Mouse (Mus musculus) retina, postnatal 1 day (tissue): Measurements from ENCODE around the gene Guca1a.
A peak's percentile ranks its signal among the peaks of the same experiment; 100 is the strongest.
"Not testable (repeated sequence)": the region's sequence is repeated elsewhere in the genome, so short reads cannot be mapped to it uniquely, and the experiment has no call there.

Experiments
- DNase-seq: peaks from one replicate; pipeline ENCODE4 v3.0.0-alpha.2; 2012

Gene Guca1a

GRCm38 (mm10) chr17:47400451-47400850 lies at the start of gene Guca1a:
TSS of gene Guca1a (minus strand) at chr17:47400584.
- DNase-seq, result peak; percentile 74

DNA sequence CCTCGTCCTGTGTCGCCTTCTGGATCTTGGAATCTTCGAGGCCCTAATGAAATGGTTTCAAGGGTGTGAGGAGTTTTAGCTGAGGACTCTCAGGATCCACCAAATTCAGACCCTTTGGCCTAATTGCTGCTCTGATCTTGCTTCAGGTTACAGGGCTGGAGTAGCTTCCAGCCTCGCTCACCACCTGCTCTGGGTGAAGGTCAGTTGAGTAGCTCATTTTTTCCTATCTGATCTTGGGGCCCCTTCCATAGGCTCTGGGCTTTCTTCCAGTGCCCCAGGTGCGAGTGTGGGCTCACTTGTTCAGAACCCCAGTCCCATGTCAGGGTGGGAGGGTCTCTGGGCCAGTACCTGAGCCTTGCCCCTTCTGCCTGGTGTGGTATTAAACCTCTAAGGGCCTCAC lies 49.0 kb upstream of the Guca1a start:
- no peak for DNase-seq

DNA sequence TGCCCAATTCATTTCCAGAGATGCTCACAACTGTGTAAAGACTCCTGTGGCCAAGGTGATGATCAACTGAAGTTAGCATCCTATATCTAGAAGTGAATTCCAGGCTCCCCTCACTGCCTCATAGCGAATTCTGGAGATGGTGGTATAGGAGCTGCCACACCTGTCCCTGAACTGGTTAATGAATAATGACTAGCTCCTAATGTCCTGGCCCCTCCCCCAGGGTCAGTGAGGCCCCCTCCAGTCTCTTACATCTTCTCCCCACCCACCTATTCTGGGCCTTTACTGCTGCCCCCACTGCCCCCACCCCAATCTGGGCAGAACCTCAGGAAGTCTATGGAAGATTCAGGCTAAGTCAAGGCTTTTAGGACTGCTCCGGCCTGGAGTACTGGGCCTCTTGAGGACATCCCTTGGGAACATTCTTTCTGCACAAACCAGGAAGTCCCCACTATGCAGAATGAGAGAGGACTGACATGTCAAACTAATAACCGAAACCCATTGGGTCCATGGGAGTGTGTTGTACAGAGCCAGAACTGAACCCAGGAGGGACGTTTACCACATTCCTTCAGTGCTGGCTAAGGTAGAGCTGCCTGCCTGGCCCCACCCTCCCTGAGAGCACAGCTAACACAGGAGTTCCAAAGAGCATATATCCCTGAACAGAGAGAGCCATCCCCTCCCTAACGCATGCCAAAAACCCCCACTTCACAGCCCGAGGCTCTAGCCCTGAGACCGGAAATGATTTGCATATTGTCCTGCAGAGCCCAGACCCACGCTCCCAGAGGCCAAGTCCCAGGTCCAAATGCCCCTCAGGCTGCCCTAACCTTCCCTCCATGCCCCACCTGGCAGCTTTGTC lies 48.4 kb upstream of the Guca1a start:
- DNase-seq, result no peak

GRCm38 (mm10) chr17:47446561-47446960 lies 46.2 kb upstream of the Guca1a start:
- DNase-seq, result no peak

- DNase-seq, result no peak
These were observed 45.6 kb upstream of the Guca1a start for GRCm38 (mm10) chr17:47446025-47446424.

DNA sequence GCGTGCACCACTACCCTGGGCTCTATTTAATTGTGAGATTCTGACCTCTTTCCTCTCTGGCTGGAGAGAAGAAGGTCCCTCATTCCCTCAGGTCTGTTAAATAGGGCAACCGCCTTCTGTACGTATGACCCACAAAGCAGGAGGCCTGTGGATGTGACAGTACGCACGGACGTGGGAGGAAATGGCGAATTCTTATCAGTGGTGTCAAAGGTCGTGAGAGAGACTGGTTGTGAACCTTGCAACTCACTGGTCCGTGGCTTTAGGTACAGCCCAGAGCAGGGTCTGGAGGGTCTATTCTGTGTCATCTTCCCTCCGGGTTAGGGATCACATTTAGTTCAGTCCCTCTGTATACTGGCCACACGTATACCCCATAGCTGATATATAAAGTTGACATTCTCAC lies 45.1 kb upstream of the Guca1a start:
- no peak for DNase-seq

- DNase-seq, result no peak
These were observed 43.7 kb upstream of the Guca1a start for GRCm38 (mm10) chr17:47444113-47444512.

- DNase-seq, result no peak
These were observed 41.9 kb upstream of the Guca1a start for GRCm38 (mm10) chr17:47442271-47442670.

- peak; percentile 52 for DNase-seq
These were observed 41.1 kb upstream of the Guca1a start for GRCm38 (mm10) chr17:47441296-47442051.

DNA sequence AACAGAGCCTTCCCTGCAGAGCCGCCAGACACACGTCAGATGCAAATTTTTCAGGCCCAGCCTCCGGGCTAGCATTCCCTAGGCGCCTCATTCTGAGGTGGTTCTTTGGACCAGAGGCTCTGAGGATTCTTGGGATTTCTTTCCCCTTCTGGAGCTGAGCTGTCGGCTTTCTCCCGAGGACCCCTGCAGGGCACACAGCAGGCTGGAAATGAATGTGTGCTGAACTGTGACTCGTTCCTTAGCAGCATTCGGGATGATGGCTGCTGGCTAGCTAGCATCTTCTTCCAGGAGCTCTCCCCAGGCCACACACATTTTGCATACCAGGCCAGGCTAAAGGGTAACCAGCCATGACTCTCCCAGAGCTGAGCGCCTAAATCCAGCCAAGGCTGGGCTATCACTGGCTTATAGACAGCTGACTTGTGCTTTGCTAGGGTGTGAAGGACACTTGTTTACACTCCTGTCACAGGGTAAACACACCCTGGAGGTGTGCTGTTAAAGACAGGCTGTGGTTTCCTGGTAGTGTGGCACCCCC lies 40.0 kb upstream of the Guca1a start:
- peak; percentile 44 for DNase-seq

DNA sequence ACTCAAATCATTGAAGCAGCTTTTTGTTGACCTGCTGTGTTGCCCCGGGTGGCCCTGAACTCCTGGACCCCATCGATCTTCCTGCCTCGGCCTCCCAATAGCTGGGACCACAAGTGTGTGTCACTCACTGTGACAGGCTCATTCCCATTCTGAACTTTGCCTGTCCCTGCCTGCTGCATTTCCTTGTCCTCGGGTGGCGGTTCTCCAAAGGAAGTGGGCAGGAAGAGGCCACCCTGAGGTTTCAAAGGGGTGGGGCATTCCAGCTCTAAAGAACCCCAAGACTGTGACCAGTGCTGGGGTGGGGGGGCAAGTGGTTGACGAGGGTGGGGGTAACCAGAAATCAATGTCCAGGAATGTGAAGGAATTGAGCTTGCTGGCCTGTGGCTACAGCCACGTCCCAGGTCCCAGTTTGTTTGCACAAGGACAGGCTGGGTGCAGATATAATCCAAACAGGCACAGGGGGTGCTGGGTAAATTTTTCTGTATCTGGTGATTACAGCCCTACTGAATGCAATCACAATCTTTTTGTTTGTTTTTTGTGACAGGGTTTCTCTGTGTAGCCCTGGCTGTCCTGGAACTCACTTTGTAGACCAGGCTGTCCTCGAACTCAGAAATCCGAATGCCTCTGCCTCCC lies 39.1 kb upstream of the Guca1a start:
- DNase-seq, result no peak

GRCm38 (mm10) chr17:47438611-47439010 lies 38.2 kb upstream of the Guca1a start:
- no peak for DNase-seq

GRCm38 (mm10) chr17:47436907-47437547 lies 36.6 kb upstream of the Guca1a start, which contains the start of gene 1700001C19Rik:
TSS of gene 1700001C19Rik (minus strand) at chr17:47437376.
- DNase-seq, result no peak

DNA sequence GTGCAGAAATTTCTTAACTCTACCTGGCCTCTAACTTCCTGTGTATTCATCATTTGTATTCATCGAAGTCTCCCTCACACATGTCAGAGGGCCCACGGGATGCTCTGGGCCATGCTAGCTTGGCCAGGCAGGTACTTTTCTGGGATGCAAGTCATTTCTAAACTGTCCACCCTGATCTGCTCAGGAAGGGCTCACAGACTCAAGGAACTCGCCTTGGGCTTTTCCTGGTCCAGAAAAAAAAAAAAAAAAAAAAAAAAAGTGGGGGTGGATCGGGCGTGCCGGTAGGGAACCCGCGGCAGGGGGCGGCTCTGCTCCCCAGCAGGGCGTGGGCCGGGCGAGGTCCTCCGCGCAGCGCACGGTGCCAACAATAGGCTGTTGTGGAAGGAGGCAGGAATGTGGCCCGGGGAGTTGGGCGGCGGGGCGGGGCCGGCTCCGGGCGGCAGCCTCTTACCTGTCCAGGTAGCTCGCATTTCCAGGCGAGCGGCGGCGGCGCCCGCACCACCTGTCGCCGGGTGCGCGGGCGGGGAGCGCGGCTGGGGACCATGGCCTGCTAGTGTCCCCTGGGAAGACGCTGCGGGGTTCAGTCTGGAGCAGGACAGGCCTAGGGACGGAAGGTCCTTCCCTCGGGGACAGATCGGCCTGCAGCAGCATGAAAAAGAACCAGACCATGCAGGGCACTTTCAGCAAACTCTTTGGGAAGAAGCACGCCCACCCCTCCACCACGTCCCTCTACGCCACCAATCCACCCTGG lies 35.9 kb upstream of the Guca1a start, which contains the start of gene AI661453:
Gene AI661453, plus strand, starts transcription at position 460 of the 751 bp plus-strand sequence.
- no peak for DNase-seq

GRCm38 (mm10) chr17:47430815-47431214 lies 30.4 kb upstream of the Guca1a start:
- no peak for DNase-seq

GRCm38 (mm10) chr17:47428831-47429304 lies 28.5 kb upstream of the Guca1a start:
- peak; percentile 80 for DNase-seq

DNA sequence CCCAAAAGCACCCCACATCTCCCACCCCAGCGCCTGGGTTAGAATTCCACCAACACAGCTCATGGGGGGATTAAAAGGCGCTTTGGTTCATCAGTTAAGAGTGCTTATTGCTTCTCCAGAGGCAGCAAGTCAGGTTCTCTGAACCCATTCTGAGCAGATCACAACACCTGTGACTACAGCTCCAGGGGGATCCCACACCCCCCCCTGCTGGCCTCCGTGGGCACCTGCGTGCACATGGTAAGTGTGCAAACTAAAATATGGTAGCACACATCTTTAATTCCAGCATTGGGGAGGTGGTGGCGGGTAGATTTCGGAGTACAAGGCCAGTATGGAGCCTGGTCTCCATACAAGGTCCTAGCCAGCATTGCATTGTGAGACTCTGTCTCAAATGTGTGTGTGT lies 26.9 kb upstream of the Guca1a start:
- DNase-seq, result no peak

GRCm38 (mm10) chr17:47424186-47424585 lies 23.8 kb upstream of the Guca1a start:
- no peak for DNase-seq

GRCm38 (mm10) chr17:47422616-47423015 lies 22.2 kb upstream of the Guca1a start:
- DNase-seq, result not testable (repeated sequence)

- no peak for DNase-seq
These were observed 21.2 kb upstream of the Guca1a start for GRCm38 (mm10) chr17:47421566-47421965.

- no peak for DNase-seq
These were observed 19.8 kb upstream of the Guca1a start for GRCm38 (mm10) chr17:47420195-47420594.
